Mouse (Mus musculus): ENCODE measurements around the gene Cd163.
A peak's percentile ranks its signal among the peaks of the same experiment; 100 is the strongest.
"Not testable (repeated sequence)": the region's sequence is repeated elsewhere in the genome, so short reads cannot be mapped to it uniquely, and the experiment has no call there.

The Cd163 gene

GRCm38 (mm10) chr6:124304356-124304755 lies at the start of gene Cd163:
Cd163 (plus strand) TSS chr6:124304656.
- DNase-seq (ENCODE audit: low read depth, low spot score): no peak

DNA sequence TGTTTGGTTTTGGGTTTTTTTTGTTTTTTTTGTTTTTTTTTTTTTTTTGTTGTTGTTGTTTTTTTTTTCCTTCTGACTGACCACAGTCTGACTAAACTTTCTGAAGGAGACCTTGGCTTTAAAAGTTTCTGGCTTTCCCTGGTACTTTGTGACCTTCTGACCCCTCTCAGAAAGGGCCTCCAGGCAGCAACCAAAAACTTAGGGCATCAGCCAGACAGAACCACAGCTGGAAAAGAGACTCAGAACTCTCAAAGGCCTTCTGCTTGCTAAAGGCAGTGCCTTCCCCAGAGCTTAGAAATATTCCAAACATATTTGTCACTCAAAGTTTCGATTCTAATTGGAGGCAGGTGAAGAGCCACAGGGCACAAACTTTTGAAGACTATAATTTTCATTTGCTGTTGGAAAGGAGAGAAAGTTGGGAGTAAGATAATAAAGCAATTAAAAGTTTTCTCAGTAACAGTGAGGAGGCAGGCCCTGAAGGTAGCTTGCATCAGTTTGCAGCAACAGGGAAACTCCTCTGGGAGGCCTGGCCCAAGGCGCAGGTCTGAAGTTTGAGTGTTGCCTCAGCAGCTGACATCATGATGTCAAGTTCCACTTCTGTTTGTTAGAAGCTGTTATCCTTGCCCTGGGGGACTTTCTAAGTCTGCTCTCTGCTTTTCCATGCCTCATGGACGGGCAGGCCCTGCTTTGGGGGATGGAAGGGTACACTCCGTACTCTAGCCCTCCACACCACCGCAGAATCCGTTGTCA lies 48.6 kb upstream of the Cd163 start:
- DNase-seq (ENCODE audit: low read depth, low spot score): no peak

DNA sequence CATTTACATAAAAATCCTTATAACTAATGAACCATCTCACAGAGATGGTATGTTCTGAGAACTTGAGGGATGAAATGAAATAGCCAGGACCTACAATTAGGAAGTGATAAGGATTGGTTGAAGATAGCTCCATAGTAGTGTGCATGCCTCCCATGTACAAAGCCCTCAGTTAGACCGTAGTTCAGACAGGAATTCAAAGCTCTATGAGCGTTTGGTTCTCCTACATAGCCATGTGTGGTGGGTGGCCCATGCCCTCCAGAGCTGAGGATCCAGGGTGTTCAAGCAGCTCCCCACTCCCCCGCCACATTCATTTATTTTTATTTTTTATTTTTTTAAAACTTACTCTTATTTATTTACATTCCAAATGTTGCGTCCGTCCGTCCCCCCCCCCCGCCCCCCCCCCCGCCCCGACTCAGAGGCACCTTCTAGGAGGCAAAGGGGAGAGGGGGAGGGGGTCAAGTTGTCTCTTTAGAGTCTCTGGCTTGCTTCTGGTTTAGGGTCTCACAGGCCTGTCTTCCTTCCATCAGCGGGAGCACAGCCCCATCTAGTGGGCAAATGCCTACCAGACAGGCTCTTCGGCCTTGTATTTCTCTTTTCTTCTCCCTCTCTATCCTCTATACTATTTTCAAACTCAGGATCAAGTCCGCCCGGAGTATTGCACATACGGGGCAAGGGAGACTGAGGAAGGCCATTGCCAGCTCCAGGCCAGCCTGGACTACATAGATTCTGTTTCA lies 44.1 kb upstream of the Cd163 start:
- DNase-seq (ENCODE audit: low read depth, low spot score): peak; percentile 83

DNA sequence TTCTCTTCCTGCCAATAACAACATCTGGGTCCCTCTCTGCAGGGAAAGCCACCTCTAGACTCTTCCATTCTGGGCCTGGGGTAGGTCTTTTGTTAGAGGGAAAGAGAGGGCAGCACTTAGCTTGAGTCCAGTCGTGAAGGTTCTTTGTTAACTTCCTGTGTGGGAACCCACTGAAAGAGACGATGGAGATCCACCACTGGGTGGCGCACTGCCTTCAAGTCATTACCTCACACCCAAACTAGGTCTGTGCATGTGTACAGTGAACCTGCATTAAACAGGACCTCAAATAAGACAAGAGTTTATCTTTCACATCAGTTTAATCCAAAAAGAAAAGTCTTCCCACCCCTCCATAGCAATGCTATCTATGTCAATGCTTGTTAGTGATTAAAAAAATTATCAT lies 41.8 kb upstream of the Cd163 start:
- peak; percentile 85 for DNase-seq (ENCODE audit: low read depth, low spot score)

- no peak for DNase-seq (ENCODE audit: low read depth, low spot score)
These were observed 31.1 kb upstream of the Cd163 start for GRCm38 (mm10) chr6:124273231-124273880.

DNA sequence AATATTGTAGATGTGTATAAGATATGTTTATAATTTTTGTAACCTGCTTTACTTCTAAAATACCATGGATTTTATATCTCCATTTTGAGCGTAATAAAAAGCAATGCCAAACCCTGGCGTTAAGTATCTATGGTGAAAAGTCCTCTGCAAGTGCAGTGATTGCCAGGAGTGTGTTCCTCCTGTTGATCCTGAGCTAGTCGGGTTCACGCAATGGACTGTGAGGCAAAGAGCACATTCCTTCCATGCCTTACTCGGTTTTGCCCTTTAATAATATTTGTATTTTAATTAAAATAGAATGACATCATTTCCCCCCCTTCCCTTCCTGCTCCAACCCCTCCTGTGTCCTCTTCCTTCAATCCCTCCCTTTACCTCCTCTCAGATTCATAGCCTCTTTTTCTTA lies 26.8 kb upstream of the Cd163 start:
- DNase-seq (ENCODE audit: low read depth, low spot score): no peak

- no peak for DNase-seq (ENCODE audit: low read depth, low spot score)
These were observed 26.2 kb upstream of the Cd163 start for GRCm38 (mm10) chr6:124278291-124278690.

DNA sequence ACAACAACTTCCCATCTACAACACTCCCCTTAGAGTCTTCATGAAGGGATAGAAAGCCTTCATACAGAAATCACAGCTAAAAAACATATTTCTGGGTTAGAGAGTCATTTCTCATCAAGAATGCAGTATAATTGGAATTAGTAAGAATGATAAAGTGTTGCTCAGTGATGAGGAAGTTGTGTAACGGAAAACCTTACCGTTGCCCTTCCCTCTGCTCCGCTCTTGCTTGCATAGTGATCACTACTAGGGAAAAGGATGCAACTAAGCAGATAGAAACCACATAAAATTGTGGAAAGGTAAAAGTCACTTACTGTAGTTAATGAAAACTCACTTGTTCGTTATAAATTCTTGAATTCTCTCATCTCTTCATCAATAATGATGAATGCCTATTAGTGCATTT lies 21.7 kb upstream of the Cd163 start:
- DNase-seq (ENCODE audit: low read depth, low spot score): no peak

DNA sequence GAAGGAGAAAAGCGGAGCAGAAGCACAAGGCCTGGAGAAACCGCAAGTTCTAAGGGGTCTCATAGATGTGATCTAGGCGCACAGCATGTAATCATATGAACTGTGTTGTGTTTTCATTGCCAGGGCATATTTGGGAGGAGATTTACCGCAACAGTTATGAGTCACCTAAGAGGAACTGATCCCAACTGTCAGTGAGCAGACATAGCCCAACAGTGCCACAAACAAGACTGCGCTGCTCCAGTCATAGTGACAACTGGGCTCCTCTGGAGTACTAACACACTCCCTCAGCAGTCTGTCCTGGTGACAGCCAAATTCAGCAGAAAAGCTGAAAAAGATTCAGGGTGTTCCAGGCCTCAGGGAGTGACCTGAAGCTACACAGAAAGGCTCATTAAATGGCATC lies 7.1 kb upstream of the Cd163 start:
- DNase-seq (ENCODE audit: low read depth, low spot score): not testable (repeated sequence)

DNA sequence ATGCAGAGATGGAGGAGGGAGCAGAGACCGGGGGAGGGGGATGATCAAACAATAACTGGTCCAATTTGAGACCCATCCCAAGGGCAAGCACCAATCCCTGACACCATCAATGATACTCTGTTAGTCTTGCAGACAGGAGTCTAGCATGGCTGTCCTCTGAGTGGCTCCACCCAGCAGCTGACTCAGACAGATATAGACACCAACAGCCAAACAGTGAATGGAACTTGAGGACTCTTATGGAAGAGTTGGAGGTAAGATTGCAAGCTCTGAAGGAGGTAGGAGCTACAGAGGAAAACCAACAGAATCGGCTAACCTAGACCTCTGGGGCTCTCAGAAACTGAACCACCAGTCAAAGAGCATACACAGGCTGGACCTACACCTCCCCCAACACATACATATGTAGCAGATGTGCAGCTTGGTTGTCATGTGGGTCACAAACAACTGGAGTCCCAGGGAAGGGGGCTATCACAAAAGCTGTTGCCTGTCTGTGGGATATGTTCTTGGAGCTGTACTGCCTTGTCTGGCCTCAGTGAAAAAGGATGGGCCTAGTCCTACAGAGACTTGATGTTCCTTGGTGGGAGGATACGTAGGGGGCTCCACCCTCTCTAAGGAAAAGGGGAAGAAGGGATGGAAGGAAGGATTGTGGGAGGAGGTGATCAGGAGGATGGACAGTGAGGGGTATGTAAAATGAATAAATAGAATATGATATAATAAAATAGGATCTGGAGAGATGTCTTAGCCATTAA lies 2.8 kb upstream of the Cd163 start:
- DNase-seq (ENCODE audit: low read depth, low spot score): no peak

GRCm38 (mm10) chr6:124308935-124309334 lies 4.5 kb downstream of the Cd163 start:
- DNase-seq (ENCODE audit: low read depth, low spot score): no peak

DNA sequence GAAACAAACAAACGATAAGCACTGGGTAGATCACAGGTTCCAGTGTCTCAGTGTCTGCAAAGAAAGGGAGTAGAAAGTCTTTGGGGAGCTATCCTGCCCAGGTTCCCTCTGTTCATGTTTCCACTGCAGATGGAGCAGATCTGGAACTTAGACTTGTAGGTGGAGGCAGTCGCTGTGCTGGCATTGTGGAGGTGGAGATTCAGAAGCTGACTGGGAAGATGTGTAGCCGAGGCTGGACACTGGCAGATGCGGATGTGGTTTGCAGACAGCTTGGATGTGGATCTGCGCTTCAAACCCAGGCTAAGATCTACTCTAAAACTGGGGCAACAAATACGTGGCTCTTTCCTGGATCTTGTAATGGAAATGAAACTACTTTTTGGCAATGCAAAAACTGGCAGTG lies 7.8 kb downstream of the Cd163 start:
- no peak for DNase-seq (ENCODE audit: low read depth, low spot score)

GRCm38 (mm10) chr6:124320371-124320770 lies 15.9 kb downstream of the Cd163 start:
- DNase-seq (ENCODE audit: low read depth, low spot score): no peak

- DNase-seq (ENCODE audit: low read depth, low spot score): no peak
These were observed 17.3 kb downstream of the Cd163 start for GRCm38 (mm10) chr6:124321481-124322475.

DNA sequence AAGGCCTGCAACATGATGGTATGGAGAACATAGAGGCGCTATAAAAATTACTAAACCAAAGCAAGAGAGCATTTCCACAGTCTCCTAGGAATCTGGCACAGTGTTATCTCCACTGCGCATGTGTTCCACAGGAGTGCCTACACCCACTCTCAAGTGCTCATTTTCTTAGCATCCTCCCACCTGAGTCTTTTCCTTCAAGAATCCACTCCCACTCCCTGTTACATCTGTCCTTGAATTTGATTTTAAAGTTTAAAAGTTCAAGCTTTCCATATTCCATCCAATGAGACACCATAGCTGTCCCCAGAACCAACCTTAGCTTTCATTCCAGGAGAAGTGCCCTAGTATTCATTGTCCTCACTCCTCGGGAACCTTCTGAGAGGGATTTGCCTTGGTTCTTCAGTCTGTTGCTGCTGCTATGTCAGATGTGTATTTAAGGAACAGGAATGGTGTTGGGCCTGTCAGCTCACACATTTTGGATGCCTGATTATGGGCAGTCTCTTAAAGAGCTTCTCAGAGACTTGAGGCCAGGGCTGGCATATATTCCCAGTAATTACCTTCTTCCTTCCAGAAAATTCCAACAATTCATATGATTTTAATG lies 24.0 kb downstream of the Cd163 start:
- DNase-seq (ENCODE audit: low read depth, low spot score): no peak

GRCm38 (mm10) chr6:124329622-124330021 lies 25.2 kb downstream of the Cd163 start:
- DNase-seq (ENCODE audit: low read depth, low spot score): peak; percentile 36

DNA sequence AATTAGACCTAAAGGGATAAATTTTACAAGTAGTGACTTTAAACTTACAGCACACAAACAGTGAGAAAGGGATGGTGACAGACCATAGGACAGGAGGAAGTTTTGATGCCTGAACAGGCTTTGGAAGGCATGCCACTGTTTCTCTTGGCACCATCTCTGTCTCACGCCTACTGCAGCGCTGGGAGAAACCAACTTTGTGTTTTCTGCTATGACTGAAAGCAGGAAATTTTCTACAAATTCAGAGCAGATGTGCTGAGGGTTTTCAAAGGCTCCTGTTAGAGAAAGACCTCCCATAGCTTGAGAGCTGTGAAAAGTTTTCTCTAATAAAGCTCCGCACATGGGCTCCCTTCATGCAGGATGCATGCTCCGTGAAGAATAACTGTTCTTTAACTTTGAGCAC lies 40.6 kb downstream of the Cd163 start:
- no peak for DNase-seq (ENCODE audit: low read depth, low spot score)

DNA sequence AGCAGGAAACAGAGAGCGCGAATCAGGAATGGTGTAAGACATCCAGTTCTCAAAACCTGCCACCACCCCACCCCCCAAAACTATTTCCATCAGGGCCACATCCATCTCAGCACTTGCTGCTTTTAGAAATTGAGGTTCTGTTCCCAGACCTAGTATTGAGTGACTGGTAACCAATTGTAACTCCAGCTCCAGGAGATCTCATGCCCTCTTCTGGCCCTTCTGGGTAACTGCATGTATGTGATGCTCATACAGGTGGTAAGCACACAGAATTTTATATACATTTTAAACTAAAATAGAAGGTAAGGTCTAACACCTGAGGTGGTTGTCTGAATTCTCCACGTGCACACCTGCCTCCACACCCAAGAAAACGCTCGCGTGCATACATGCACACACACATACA lies 42.2 kb downstream of the Cd163 start:
- DNase-seq (ENCODE audit: low read depth, low spot score): peak; percentile 44

GRCm38 (mm10) chr6:124353246-124353645 lies 48.8 kb downstream of the Cd163 start:
- DNase-seq (ENCODE audit: low read depth, low spot score): no peak

- DNase-seq (ENCODE audit: low read depth, low spot score): no peak
These were observed 54.5 kb downstream of the Cd163 start for GRCm38 (mm10) chr6:124358953-124359352.
